Mouse (Mus musculus) layer of hippocampus, adult 2 months (tissue): ENCODE results near the gene Rgsl1. TPM values are rescaled to one million over a fixed set of nuclear protein-coding genes. Genes with fewer than 3 reads are reported as not detected.

ENCODE experiments used
- DNase-seq, 2 experiments: peaks; one replicate each; pipeline ENCODE4 v3.0.0; 2022; ENCODE audit warnings: low spot score in 2 of 2
- H3K27ac ChIP-seq: fragments of 200-600 bp; 2 replicates; pipeline ENCODE4 v1.8.1; 2022
- H3K4me3 ChIP-seq: fragments of 200-600 bp; 2 replicates; pipeline ENCODE4 v1.8.1; 2022; ENCODE audit warnings: mild to moderate bottlenecking
- CTCF ChIP-seq: fragments of 200-600 bp; conservative IDR thresholded peaks from 2 replicates; pipeline ENCODE4 v1.8.1; 2022; ENCODE audit warnings: antibody characterized with exemption, mild to moderate bottlenecking, moderate library complexity
- total RNA-seq, 2 experiments: library from RNA; stranded (reverse); gene quantifications; 2 replicates each; pipeline ENCODE4 v1.2.3; 2021

Rgsl1 gene
- total RNA-seq, 2 experiments from 2014 or later = 1.4 TPM

DNA sequence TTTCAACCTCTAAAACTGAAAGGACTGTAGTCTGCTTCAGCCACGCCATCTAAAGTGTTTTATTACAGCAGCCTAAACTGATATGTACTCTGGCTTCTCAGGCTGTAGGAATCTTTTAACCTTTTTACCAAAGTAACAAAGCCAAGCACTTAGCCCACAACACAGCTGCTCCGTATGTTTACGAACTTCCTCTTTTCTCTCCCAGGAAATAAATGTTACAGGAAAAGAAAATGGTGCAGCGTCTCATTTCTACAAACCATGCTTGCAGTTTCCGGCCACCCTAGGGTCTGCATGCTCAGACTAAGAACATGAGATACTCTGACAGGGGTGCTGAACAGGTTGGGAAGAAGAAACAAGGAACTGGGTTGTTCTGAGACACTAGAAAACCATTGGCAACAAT, 75.5 kb downstream of the Rgsl1 start:
- H3K4me3 ChIP-seq = no peak overlapping the region
- TF ChIP-seq CTCF = no peak
- DNase-seq = no peak

DNA sequence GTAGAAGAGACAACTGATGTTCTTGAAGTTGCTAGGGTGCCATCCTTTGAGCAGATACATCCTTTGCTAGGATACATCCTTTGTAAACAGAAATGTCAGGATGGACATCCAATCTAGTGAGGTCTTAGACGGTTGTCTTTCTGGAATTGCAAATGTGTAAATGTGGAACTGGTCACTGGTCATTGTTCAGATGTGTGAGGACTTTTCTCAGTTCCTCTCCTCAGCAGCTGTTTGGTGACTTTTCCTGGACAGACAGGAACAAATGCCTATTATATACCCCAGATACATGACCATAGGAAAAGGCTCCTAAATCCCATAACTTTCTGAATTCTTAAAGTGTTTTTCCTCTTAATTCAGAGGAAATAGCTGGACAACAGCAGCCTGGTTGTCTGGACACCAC, 76.7 kb downstream of the Rgsl1 start:
- no peak for TF ChIP-seq CTCF
- H3K27ac ChIP-seq = no peak overlapping the region
- no peak for DNase-seq
- no peak overlapping the region for H3K4me3 ChIP-seq

More for the DNA sequence above, 75.5 kb downstream of the Rgsl1 start:
- H3K27ac ChIP-seq = no peak overlapping the region

DNA sequence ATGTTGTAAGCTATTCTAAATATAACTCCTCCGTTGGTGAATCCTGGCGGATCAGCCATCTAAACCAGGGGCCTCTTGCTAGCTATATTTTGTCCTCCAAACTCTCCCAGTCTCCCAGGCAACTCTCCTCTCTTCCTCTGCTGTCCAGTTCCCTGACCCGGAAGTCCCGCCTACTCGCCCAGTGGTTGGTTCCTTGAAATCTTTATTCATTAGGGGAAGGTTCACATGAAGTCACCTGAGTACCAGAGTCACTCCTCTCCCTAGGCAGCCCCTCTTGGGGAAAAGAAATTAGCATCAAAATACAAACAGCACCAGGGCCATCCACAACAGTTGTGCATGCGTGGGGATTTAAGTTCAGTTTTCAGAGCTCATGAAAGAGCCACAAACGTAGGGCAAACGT, 77.6 kb downstream of the Rgsl1 start:
- TF ChIP-seq CTCF = no peak

DNA sequence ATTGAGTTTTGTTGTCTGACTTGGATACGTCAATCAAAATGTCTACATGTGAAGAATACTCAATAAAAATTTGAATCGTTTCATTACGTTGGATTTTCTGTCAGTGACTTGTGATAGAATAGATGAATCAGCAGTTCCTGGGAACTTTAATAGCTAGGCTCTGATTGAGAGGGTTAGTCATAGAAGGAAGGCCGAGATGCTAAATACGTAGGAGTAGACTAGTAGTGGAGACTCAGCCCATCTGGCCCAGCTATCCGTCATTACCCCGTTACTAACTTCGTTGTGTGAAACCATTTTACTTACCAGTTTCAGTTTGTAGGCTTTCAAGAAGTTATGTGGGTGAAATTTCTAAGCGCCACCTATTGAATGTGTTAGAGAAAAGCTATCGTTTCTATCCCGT, 79.8 kb downstream of the Rgsl1 start:
- no peak overlapping the region for H3K4me3 ChIP-seq
- DNase-seq = no peak
- H3K27ac ChIP-seq = no peak overlapping the region
- 0 out of 2 replicates have a peak, but pooled peaks have one; percentile 4 for TF ChIP-seq CTCF

More for the DNA sequence above, 77.6 kb downstream of the Rgsl1 start:
- no peak for DNase-seq
- Histone ChIP-seq H3K4me3 (no peak overlapping the region), H3K27ac (no peak overlapping the region)

DNA sequence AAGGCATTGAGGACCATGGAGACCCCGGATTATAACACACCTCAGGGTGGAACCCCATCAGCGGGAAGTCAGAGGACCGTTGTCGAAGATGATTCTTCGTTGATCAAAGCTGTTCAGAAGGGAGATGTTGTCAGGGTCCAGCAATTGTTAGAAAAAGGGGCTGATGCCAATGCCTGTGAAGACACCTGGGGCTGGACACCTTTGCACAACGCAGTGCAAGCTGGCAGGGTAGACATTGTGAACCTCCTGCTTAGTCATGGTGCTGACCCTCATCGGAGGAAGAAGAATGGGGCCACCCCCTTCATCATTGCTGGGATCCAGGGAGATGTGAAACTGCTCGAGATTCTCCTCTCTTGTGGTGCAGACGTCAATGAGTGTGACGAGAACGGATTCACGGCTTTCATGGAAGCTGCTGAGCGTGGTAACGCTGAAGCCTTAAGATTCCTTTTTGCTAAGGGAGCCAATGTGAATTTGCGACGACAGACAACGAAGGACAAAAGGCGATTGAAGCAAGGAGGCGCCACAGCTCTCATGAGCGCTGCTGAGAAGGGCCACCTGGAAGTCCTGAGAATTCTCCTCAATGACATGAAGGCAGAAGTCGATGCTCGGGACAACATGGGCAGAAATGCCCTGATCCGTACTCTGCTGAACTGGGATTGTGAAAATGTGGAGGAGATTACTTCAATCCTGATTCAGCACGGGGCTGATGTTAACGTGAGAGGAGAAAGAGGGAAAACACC, 90.0 kb downstream of the Rgsl1 start:
- Histone ChIP-seq H3K27ac (no peak overlapping the region), H3K4me3 (no peak overlapping the region)
- DNase-seq = no peak
- TF ChIP-seq CTCF = no peak

DNA sequence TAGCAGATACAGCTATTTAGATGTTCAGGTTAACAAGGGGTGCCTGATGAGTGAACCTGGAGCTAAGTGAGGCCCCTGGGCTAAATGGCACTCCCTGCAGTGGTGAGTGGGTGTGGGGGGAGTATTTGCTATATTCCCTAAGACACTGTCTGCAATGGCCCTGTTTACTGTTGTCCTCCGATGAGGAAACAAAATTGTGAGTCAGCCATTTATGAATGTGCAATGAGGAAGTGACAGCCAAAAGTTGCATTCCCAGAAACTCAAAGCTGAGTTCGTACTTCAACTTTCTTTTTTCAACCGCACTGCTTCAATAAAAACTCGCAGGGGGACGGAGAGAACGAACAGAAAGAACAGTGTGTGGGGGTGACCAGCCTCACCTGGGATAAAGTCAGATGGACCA, 91.4 kb downstream of the Rgsl1 start:
- Histone ChIP-seq H3K4me3 (peak overlapping the region; percentile 43; the same call in 1 of the 2 replicates), H3K27ac (no peak overlapping the region)
- no peak for DNase-seq
- TF ChIP-seq CTCF = no peak

DNA sequence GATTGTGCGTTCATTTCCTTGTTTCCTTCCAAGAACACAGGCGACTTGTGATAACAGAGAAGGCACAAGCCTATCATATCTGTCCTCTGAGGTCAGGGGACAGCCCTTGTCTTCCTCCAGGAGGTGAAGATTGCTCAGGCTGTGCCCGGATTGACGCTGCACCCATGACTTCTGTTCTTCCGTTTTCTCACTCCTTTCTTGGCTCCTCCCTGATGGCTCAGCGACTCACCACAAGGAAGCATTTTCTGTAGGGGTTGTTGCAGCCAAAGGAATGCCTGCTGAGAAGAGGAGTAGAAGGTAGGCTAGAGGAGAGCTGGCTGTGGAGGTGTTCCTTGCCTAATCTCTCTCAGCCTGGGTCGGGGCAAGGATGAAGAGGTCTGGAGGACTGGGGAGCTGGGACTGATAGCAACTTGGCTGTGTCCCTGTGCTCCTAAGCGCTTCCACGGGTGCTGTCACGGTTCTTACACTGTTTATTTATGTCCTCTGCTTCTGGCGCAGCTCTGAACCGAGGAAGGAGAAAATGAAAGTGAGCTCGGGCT, 92.1 kb downstream of the Rgsl1 start:
- Histone ChIP-seq H3K4me3 (peak overlapping the region; percentile 43), H3K27ac (peak overlapping the region; percentile 46; the same call in 1 of the 2 replicates)
- TF ChIP-seq CTCF = no peak
- DNase-seq = no peak

DNA sequence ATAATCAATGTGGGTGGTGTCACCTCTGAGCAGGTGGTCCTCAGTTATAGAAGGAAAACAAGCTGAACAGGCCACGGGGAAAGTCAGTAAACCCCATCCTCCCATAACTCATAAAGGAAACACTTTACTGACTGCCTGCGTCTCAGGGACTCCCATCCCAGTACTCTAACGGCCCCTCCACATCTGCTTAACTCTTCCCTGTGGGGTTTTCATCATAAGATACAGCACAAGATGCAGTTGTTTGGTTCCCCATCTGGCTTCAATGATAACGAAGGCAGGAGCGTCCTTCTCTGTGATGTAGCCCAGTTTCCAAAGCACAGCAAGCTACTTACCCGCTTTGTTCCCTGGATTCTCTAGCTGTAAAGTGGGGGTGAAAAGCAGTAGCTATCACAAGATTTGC, 93.9 kb downstream of the Rgsl1 start:
- no peak for TF ChIP-seq CTCF
- no peak for DNase-seq
- H3K4me3 ChIP-seq = no peak overlapping the region; the same call in 1 of the 2 replicates
- H3K27ac ChIP-seq = no peak overlapping the region

DNA sequence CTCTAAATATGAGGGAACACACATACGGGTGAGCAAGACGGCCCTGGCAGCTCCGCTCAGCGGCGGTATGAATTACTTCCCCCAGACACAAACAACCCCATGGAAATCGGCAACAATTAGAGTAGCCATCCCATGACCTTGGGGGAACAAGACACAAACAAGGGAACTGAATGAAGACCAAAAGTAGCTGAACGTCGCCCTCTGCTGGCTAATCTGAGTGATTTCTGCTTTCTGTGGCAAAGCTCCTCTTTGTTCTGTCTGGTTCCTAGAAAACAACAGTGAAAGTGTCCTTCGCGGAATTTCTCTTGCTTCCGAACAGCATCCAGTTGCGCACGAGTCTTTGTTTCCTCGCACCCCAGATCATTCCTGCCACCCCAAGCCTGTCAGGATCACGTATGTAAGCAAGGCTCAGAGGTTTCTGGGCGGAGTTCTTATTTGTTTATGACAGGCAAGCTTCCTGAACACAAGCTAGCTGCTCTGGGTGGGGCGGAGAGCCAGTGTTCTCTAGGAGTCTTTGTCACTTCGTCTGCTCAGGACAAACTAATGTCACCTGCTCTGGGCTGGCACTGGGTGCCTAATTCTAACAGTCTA, 94.6 kb downstream of the Rgsl1 start, which contains the start of gene Rnasel:
Gene Rnasel (plus strand): TSS at position 216 of the 591 bp plus-strand sequence.
- peak within 1 kb of the TSS; percentile 36 for H3K27ac ChIP-seq
- peak; percentile 87 for TF ChIP-seq CTCF
- peak; percentile 40 to 68 for DNase-seq
- peak within 1 kb of the TSS; percentile 43 for H3K4me3 ChIP-seq

DNA sequence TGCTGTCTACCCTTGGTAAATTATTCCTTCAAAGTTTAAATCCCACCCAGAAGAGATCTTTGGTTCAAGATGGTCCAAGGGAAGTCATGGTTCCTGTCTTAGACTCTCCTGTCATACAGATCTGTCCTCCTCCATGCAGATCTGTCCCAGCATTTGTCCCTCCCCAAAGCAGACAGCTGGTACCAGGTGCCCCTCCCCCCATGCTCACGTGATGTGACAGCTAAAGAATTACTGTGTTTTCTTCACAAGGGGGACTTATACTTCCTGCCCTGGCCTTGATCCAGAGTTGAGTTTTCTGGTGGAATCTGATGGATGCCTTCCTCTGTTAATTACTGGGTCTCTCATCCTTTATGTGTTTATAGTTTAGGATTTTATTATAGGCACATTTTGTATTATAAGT, 95.4 kb downstream of the Rgsl1 start:
- no peak for DNase-seq
- TF ChIP-seq CTCF = no peak
- Histone ChIP-seq H3K4me3 (no peak overlapping the region), H3K27ac (no peak overlapping the region)

DNA sequence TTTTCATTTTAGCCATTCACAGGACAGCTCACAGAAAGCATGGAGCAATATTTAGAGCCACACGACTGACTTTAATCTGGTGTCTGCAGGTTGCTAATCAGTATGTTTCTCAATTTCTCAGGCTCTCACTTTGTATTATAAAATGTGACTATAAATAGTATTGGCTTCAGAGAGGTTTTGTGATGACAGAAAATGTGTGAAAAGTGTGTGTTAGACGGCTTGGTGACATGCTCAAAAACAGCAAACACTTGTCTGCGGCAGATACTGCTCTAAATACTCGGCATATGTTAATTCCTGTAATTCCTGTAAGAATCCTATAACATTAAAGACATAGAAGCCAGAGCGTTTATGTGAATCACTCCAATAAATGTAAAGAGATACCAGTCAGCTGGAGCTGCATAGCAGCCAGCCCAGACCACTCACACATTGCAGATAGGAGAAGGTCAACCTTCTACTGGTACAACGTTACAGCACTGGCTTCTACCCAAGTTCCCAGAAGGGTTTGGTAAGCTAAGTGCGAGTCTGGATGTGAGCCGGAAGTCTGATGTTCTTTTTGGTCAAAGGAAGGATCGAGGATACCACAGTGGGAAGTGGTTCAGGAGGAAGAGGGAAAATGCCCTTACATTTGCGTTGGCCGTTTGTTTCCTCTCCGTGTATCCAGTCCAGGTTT, 95.9 kb downstream of the Rgsl1 start:
- no peak for TF ChIP-seq CTCF
- DNase-seq = no peak
- Histone ChIP-seq H3K4me3 (no peak overlapping the region), H3K27ac (no peak overlapping the region)

DNA sequence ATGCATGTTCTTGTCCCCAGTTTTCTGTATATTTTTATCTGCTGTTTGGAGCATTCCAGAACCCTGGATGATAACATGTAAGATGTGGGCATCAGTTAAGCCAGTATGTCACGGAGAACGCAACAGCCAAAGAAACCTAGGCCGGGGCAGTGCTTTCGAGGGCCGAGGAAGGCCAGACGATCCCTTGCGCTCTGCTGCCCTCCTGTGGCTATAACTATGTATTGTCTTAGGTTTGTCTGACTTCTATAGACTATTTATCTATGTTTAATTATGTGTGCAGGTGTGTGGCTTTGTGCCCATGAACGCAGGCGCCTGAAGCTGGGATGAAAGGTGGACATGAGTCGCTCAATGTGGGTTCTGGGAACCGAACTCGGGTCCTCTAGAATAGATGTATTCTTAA, 97.2 kb downstream of the Rgsl1 start:
- peak; percentile 61 to 77 for DNase-seq
- no peak overlapping the region for H3K4me3 ChIP-seq
- peak; percentile 95 for TF ChIP-seq CTCF
- H3K27ac ChIP-seq = no peak overlapping the region

DNA sequence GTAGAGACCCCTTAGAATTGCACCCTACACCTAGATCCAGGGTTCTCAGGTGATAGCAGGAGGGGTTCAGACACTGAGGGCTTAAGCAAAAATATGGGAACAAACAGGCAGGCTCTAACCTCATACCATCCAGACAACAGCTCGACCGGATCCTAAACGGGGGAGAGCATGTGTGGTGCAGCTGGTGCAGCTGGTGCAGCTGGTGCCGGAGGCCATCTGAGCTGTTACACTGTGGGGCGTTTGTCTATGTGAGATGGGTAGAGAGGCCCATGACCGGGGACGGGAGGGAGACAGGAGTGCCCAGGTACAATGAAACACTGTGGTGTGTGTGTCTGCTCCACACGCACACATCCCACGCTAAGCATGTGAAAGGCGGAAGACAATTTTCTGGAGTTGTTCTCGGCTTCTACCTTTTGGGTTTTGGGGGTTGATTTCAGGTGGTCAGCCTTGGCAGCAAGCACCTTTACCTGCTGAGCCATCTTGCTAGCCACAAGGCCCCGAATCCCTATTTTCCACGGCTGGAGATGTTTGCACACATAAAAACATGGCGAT, 97.7 kb downstream of the Rgsl1 start:
- no peak for TF ChIP-seq CTCF
- no peak for DNase-seq
- Histone ChIP-seq H3K4me3 (no peak overlapping the region), H3K27ac (no peak overlapping the region)
